Mouse (Mus musculus): ENCODE data around the gene Stpg4.

DNA sequence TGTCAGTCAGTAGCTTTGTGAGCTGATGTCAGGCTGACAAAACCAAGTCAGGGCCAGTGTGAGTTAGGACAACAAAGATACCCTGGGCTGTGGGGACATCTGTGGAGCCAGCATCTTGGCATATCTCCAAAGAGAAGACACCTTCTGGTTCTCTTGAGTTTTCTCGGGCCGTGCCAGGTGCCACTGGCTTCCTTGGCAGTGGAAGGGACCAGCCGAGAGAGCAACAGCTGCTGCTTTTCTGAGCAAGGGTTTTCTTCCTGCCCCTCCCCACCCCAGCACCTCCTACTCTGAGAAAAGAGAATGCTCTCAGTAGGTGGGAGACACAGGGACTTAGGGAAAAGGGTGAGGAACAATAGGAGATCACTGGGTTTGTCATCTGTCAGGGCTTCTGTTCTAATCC lies 66.4 kb downstream of the Stpg4 start:
- TF ChIP-seq CTCF (IDR thresholded peaks at IDR 0.05; ENCODE audit: extremely low read depth, insufficient read depth, insufficient read length, insufficient replicate concordance): no peak
- no peak for TF ChIP-seq POLR2A (IDR thresholded peaks at IDR 0.05; ENCODE audit: low read depth, low read length)

All from spleen, adult 2 months (tissue).